Mouse (Mus musculus) layer of hippocampus, adult 18-20 months (tissue): Measurements from ENCODE around the gene Cxcl1. TPM values are rescaled to one million over a fixed set of nuclear protein-coding genes. Genes with fewer than 3 reads are reported as not detected.
"Not testable (repeated sequence)": the region's sequence is repeated elsewhere in the genome, so short reads cannot be mapped to it uniquely, and the experiment has no call there.

Source experiments
- DNase-seq, 2 experiments: peaks; one replicate each; pipeline ENCODE4 v3.0.0; 2022; ENCODE audit warnings: low spot score in 2 of 2
- long read RNA-seq: library from polyadenylated mRNA; stranded (forward); transcript quantifications from one replicate; pipeline ENCODE4 v2.0.0, GENCODE M21; 2021
- total RNA-seq, 2 experiments: library from RNA; stranded (reverse); gene quantifications; 2 replicates each; pipeline ENCODE4 v1.2.3; 2021

Cxcl1 gene
- total RNA-seq, result under 1 TPM; 0.27 to 0.36 TPM
- long read RNA-seq, result 0 reads

GRCm38 (mm10) chr5:90890519-90891463 is at the start of gene Cxcl1:
Cxcl1 (plus strand) TSS chr5:90891241.
- DNase-seq, result no peak

GRCm38 (mm10) chr5:90843891-90844290 is 47.1 kb upstream of the Cxcl1 start:
- no peak for DNase-seq

- not testable (repeated sequence) for DNase-seq
Measured at GRCm38 (mm10) chr5:90850096-90850495, 40.9 kb upstream of the Cxcl1 start.

- DNase-seq, result not testable (repeated sequence)
Measured at GRCm38 (mm10) chr5:90851391-90851790, 39.6 kb upstream of the Cxcl1 start.

- no peak for DNase-seq
Measured at GRCm38 (mm10) chr5:90853206-90853605, 37.8 kb upstream of the Cxcl1 start.

GRCm38 (mm10) chr5:90855308-90856230 is 35.5 kb upstream of the Cxcl1 start:
- no peak for DNase-seq

- DNase-seq, result no peak
Measured at GRCm38 (mm10) chr5:90857463-90857862, 33.6 kb upstream of the Cxcl1 start.

GRCm38 (mm10) chr5:90858429-90858828 is 32.6 kb upstream of the Cxcl1 start:
- DNase-seq, result no peak

- DNase-seq, result peak; percentile 10 to 37
Measured at GRCm38 (mm10) chr5:90859031-90859430, 32.0 kb upstream of the Cxcl1 start.

GRCm38 (mm10) chr5:90861876-90862375 is 29.1 kb upstream of the Cxcl1 start:
- no peak for DNase-seq

GRCm38 (mm10) chr5:90866770-90867169 is 24.3 kb upstream of the Cxcl1 start:
- no peak for DNase-seq

GRCm38 (mm10) chr5:90872377-90872776 is 18.7 kb upstream of the Cxcl1 start:
- DNase-seq, result no peak

GRCm38 (mm10) chr5:90876045-90876444 is 15.0 kb upstream of the Cxcl1 start:
- no peak for DNase-seq

GRCm38 (mm10) chr5:90876471-90877172 is 14.4 kb upstream of the Cxcl1 start:
- DNase-seq, result no peak

GRCm38 (mm10) chr5:90877173-90877512 is 13.9 kb upstream of the Cxcl1 start:
- DNase-seq, result no peak

GRCm38 (mm10) chr5:90879307-90880014 is 11.6 kb upstream of the Cxcl1 start:
- no peak for DNase-seq

- no peak for DNase-seq
Measured at GRCm38 (mm10) chr5:90880335-90880850, 10.6 kb upstream of the Cxcl1 start.

GRCm38 (mm10) chr5:90881021-90881420 is 10.0 kb upstream of the Cxcl1 start:
- DNase-seq, result no peak

GRCm38 (mm10) chr5:90881682-90882081 is 9.4 kb upstream of the Cxcl1 start:
- peak in 1 of 2 experiments; percentile 26 for DNase-seq

GRCm38 (mm10) chr5:90882146-90882545 is 8.9 kb upstream of the Cxcl1 start:
- no peak for DNase-seq
